Mouse (Mus musculus) stomach, postnatal 0 days (tissue): ENCODE measurements around the gene Disc1. TPM values are rescaled to one million over a fixed set of nuclear protein-coding genes. Genes with fewer than 3 reads are reported as not detected.

Experiments used
- ATAC-seq: fragments of 200-750 bp; cut with Nextera tagmentation; 2 replicates; pipeline ENCODE4 v1.8.0; 2017; ENCODE audit not compliant: low FRiP score, low TSS enrichment
- DNase-seq: peaks from one replicate; pipeline ENCODE4 v3.0.0-alpha.2; 2016; ENCODE audit warnings: low spot score
- H3K27ac ChIP-seq: fragments of 300-500 bp; sonication (generic); replicated peaks from 2 replicates; pipeline ENCODE4 v1.5.1; 2014; ENCODE audit warnings: mild to moderate bottlenecking, control low read depth
- H3K27me3 ChIP-seq: fragments of 300-500 bp; sonication (generic); 2 replicates; pipeline ENCODE4 v1.6.1; 2014; ENCODE audit warnings: low read length; ENCODE audit not compliant: control insufficient read depth, insufficient read depth
- H3K36me3 ChIP-seq: fragments of 300-500 bp; sonication (generic); 2 replicates; pipeline ENCODE4 v1.6.1; 2014; ENCODE audit warnings: low read length, mixed read lengths; ENCODE audit not compliant: control insufficient read depth, insufficient read depth
- H3K4me1 ChIP-seq: fragments of 300-500 bp; sonication (generic); replicated peaks from 2 replicates; pipeline ENCODE4 v1.6.1; 2014; ENCODE audit warnings: antibody characterized with exemption; ENCODE audit not compliant: control insufficient read depth, insufficient read depth
- H3K4me2 ChIP-seq: fragments of 300-500 bp; sonication (generic); replicated peaks from 2 replicates; pipeline ENCODE4 v1.6.1; 2014; ENCODE audit warnings: low read depth, mild to moderate bottlenecking, control low read depth, moderate library complexity
- H3K4me3 ChIP-seq: fragments of 300-500 bp; sonication (generic); 2 replicates; pipeline ENCODE4 v1.5.1; 2014; ENCODE audit warnings: low read depth, low read length, control low read depth
- H3K9ac ChIP-seq: fragments of 300-500 bp; sonication (generic); 2 replicates; pipeline ENCODE4 v1.6.1; 2014; ENCODE audit warnings: mild to moderate bottlenecking, low read length, control low read depth, mixed read lengths
- H3K9me3 ChIP-seq: fragments of 300-500 bp; sonication (generic); 2 replicates; pipeline ENCODE4 v1.6.1; 2016; ENCODE audit warnings: low read length; ENCODE audit not compliant: control insufficient read depth
- CTCF ChIP-seq: IDR thresholded peaks from 2 replicates; pipeline ENCODE4 v1.5.1; 2016; ENCODE audit warnings: antibody characterized with exemption, low read depth, mild to moderate bottlenecking, moderate library complexity
- EP300 ChIP-seq: optimal IDR thresholded peaks from 2 replicates; pipeline ENCODE3; 2016; ENCODE audit warnings: antibody characterized with exemption
- WGBS: fragments of 180-500 bp; shearing (Covaris S2); extraction: QIAGEN DNeasy Blood & Tissue Kit; methylation state at CpG from one replicate; pipeline ENCODE4 v1.1.7; 2014; 5-methylcytosine and 5-hydroxymethylcytosine counted together
- polyA plus RNA-seq: library from polyadenylated mRNA; unstranded; fragments of >200 nt; fragmentation: Nextera tagmentation; extraction: Ambion mirVana; gene quantifications from 2 replicates; pipeline ENCODE4 v1.2.1, GENCODE M21; 2015

Disc1 gene
- polyA plus RNA-seq, 1 experiment from 2014 or later = 0.53 TPM

GRCm38 (mm10) chr8:125133685-125134114, 79.7 kb downstream of the Disc1 start:
- DNase-seq = peak; percentile 44
- 0 out of 2 replicates have a peak, but pooled peaks have one; percentile 48 for ATAC-seq

GRCm38 (mm10) chr8:125134876-125135275, 80.9 kb downstream of the Disc1 start:
- TF ChIP-seq EP300 (no peak), CTCF (no peak)
- Histone ChIP-seq H3K9ac (no peak overlapping the region), H3K27ac (no peak overlapping the region), H3K9me3 (no peaks in the 10 kb centered on the region), H3K4me3 (no peak overlapping the region), H3K4me2 (no peak overlapping the region), H3K36me3 (no peaks in the 10 kb centered on the region), H3K4me1 (0 out of 2 replicates have a peak, but pooled peaks cover 2% of the 10 kb centered on the region), H3K27me3 (no peaks in the 10 kb centered on the region)
- WGBS = 60% methylated on average over 10 of the region's 10 CpGs
- ATAC-seq (no peak), DNase-seq (no peak)

More at GRCm38 (mm10) chr8:125133685-125134114, 79.7 kb downstream of the Disc1 start:
- no peak overlapping the region for H3K4me3 ChIP-seq
- 0 out of 2 replicates have a peak, but pooled peaks cover 2% of the 10 kb centered on the region for H3K4me1 ChIP-seq
- no peaks in the 10 kb centered on the region for H3K27me3 ChIP-seq
- H3K9me3 ChIP-seq = no peaks in the 10 kb centered on the region
- H3K27ac ChIP-seq = no peak overlapping the region
- WGBS = 41% methylated on average over 11 of the region's 11 CpGs
- no peaks in the 10 kb centered on the region for H3K36me3 ChIP-seq
- H3K9ac ChIP-seq = no peak overlapping the region
- no peak for TF ChIP-seq EP300
- TF ChIP-seq CTCF = no peak
- H3K4me2 ChIP-seq = no peak overlapping the region

- ATAC-seq = no peak
- H3K4me1 ChIP-seq = no peaks in the 10 kb centered on the region
- TF ChIP-seq CTCF (no peak), EP300 (no peak)
- H3K9me3 ChIP-seq = no peaks in the 10 kb centered on the region
- H3K4me2 ChIP-seq = no peak overlapping the region
- H3K9ac ChIP-seq = no peak overlapping the region
- H3K27me3 ChIP-seq = no peaks in the 10 kb centered on the region
- no peak overlapping the region for H3K4me3 ChIP-seq
- no peak for DNase-seq
- no peaks in the 10 kb centered on the region for H3K36me3 ChIP-seq
- H3K27ac ChIP-seq = no peak overlapping the region
- 74% methylated on average over 13 of the region's 13 CpGs for WGBS
These were observed 85.7 kb downstream of the Disc1 start for GRCm38 (mm10) chr8:125139689-125140150.

- TF ChIP-seq CTCF (no peak), EP300 (no peak)
- Histone ChIP-seq H3K4me3 (no peak overlapping the region), H3K27ac (no peak overlapping the region), H3K36me3 (no peaks in the 10 kb centered on the region), H3K9ac (no peak overlapping the region), H3K9me3 (no peaks in the 10 kb centered on the region), H3K4me1 (no peaks in the 10 kb centered on the region), H3K27me3 (no peaks in the 10 kb centered on the region), H3K4me2 (no peak overlapping the region)
- no peak for ATAC-seq
- WGBS = 80% methylated on average over 7 of the region's 7 CpGs
- no peak for DNase-seq
These were observed 87.0 kb downstream of the Disc1 start for GRCm38 (mm10) chr8:125140965-125141364.

- DNase-seq (no peak), ATAC-seq (no peak)
- TF ChIP-seq EP300 = no peak
- no peak for TF ChIP-seq CTCF
- H3K27me3 ChIP-seq = no peaks in the 10 kb centered on the region
- H3K9me3 ChIP-seq = no peaks in the 10 kb centered on the region
- no peak overlapping the region for H3K4me2 ChIP-seq
- H3K9ac ChIP-seq = no peak overlapping the region
- WGBS = 66% methylated on average over 20 of the region's 20 CpGs
- no peak overlapping the region for H3K4me3 ChIP-seq
- no peaks in the 10 kb centered on the region for H3K36me3 ChIP-seq
- no peak overlapping the region for H3K27ac ChIP-seq
- no peaks in the 10 kb centered on the region for H3K4me1 ChIP-seq
These were observed 103.1 kb downstream of the Disc1 start for GRCm38 (mm10) chr8:125156863-125157640.

- no peak overlapping the region for H3K4me2 ChIP-seq
- H3K9me3 ChIP-seq = no peaks in the 10 kb centered on the region
- H3K4me1 ChIP-seq = no peaks in the 10 kb centered on the region
- no peak for TF ChIP-seq CTCF
- no peak for TF ChIP-seq EP300
- ATAC-seq = no peak
- no peaks in the 10 kb centered on the region for H3K36me3 ChIP-seq
- no peaks in the 10 kb centered on the region for H3K27me3 ChIP-seq
- H3K9ac ChIP-seq = no peak overlapping the region
- no peak for DNase-seq
- 50% methylated on average over 5 of the region's 5 CpGs for WGBS
- no peak overlapping the region for H3K4me3 ChIP-seq
- H3K27ac ChIP-seq = no peak overlapping the region
These were observed 103.6 kb downstream of the Disc1 start for GRCm38 (mm10) chr8:125157641-125158005.
